Mouse (Mus musculus) limb, embryonic 10.5 days (tissue): ENCODE results near the gene Fam136a. TPM values are rescaled to one million over a fixed set of nuclear protein-coding genes. Genes with fewer than 3 reads are reported as not detected.
"Not testable (repeated sequence)": the region's sequence is repeated elsewhere in the genome, so short reads cannot be mapped to it uniquely, and the experiment has no call there.

Experiments
- DNase-seq: peaks from one replicate; pipeline ENCODE4 v3.0.0-alpha.2; 2017; ENCODE audit warnings: low spot score
- H3K27ac ChIP-seq: fragments of 300-500 bp; sonication (generic); 2 replicates; pipeline ENCODE4 v1.5.1; 2016; ENCODE audit warnings: mild to moderate bottlenecking
- H3K27me3 ChIP-seq: fragments of 300-500 bp; sonication (generic); 2 replicates; pipeline ENCODE4 v1.6.1; 2016; ENCODE audit warnings: low read depth, mild to moderate bottlenecking; ENCODE audit not compliant: poor library complexity, severe bottlenecking
- H3K36me3 ChIP-seq: fragments of 300-500 bp; sonication (generic); 2 replicates; pipeline ENCODE4 v1.6.1; 2016; ENCODE audit warnings: mild to moderate bottlenecking, moderate library complexity
- H3K4me1 ChIP-seq: fragments of 300-500 bp; sonication (generic); 2 replicates; pipeline ENCODE4 v1.6.1; 2016
- H3K4me3 ChIP-seq: fragments of 300-500 bp; sonication (generic); 2 replicates; pipeline ENCODE4 v1.5.1; 2016; ENCODE audit warnings: mild to moderate bottlenecking, moderate library complexity
- H3K9me3 ChIP-seq: fragments of 300-500 bp; sonication (generic); replicated peaks from 2 replicates; pipeline ENCODE4 v1.6.1; 2016; ENCODE audit warnings: mild to moderate bottlenecking
- WGBS: fragments of 180-500 bp; shearing (Covaris S2); methylation state at CpG from one replicate; pipeline ENCODE4 v1.1.7; 2016; 5-methylcytosine and 5-hydroxymethylcytosine counted together
- polyA plus RNA-seq: library from polyadenylated mRNA; unstranded; fragments of >200 nt; fragmentation: Nextera tagmentation; extraction: Ambion mirVana; gene quantifications from 2 replicates; pipeline ENCODE4 v1.2.1, GENCODE M21; 2016

Gene Fam136a
- polyA plus RNA-seq = 189 and 214 TPM in 2 replicates

DNA sequence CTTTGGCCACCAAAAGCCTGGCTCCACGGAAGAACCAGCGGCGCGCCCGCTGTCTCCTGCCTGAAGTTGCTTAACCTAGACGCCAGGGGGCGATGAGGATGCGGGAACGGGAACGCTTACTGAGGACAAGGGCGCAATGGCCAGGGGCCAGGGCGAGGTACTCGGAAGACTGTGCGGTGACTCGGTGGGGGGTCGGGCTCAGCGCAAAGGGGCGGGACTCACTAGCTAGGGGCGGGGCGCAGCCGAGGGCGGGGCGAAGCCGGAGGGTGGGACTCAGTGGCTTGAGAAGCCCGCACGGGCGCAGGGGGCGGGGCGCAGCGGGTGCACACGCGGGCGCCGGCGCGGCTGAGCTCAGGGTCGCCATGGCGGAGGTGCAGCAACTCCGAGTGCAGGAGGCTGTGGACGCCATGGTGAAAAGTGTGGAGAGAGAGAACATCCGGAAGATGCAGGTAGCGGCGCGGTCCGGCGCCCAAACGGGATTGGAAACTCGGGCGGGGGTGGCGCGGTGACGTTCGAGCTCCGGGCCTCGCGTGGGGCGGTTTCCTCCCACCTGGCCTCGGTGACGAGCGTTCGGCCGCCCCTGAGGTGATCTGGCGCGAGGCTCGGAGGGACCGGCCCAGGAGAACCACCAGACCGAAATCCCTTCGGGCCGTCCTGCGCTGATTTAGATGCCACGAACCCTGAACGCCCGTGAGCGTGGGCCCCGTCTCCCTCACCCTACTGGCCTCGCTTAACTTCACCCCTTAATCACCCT is at the start of gene Fam136a:
Fam136a (plus strand) TSS at position 276 of the 754 bp plus-strand sequence.
- Histone ChIP-seq H3K27me3 (no peaks in the 10 kb centered on the region), H3K4me1 (peaks cover 12% of the 10 kb centered on the region), H3K27ac (peak within 1 kb of the TSS; percentile 93), H3K36me3 (peaks cover 25% of the 10 kb centered on the region), H3K9me3 (no peaks in the 10 kb centered on the region), H3K4me3 (peak within 1 kb of the TSS; percentile 75)
- under 1% methylated on average over 75 of the region's 76 CpGs for WGBS
- peak; percentile 99 for DNase-seq

DNA sequence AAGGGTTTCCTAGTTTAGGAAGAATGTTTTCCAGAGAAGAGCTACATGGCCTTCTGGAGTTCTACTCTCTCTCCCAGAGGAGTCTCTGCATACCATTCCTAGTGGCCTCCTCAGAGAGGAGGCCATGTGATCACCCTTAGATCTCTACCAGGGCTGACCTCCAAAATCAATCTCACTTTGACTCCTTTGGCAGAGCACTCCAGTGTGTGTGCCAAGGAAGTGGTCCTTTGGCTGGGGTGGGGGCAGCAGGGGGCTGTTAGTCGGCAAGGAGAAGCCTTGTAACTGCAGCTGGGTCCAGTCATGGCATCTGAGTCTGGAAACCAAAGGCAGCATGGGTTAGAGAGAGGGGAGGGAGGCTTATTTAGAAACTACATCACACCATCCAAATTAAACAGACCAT is 48.4 kb upstream of the Fam136a start:
- no peak for DNase-seq
- peaks cover 15% of the 10 kb centered on the region for H3K4me1 ChIP-seq
- no peaks in the 10 kb centered on the region for H3K9me3 ChIP-seq
- H3K27ac ChIP-seq = no peak overlapping the region
- no peak overlapping the region for H3K4me3 ChIP-seq
- WGBS = 67% methylated on average over 1 of the region's 1 CpGs
- H3K36me3 ChIP-seq = no peaks in the 10 kb centered on the region
- no peaks in the 10 kb centered on the region for H3K27me3 ChIP-seq

DNA sequence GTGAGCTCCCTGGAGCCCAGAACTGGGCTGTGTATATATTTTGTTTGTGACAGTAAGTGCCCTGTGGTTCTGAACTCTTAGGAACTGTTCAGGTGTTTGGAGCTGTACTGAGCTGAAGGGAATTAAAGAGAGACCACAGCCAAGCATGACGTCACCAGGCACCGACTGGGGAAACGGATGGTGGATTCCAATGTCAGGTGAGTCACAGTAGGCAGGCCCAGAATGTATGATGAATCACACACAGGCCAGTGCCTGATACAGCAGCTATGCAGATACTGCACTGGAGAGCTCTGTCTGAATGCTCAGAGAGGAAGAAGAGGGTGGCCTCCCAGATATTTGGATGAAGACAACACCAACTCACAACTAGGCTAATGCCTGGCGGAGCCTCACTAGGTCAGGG is 46.6 kb upstream of the Fam136a start:
- no peaks in the 10 kb centered on the region for H3K36me3 ChIP-seq
- no peak overlapping the region for H3K4me3 ChIP-seq
- H3K27ac ChIP-seq = no peak overlapping the region
- no peaks in the 10 kb centered on the region for H3K9me3 ChIP-seq
- WGBS = 86% methylated on average over 4 of the region's 4 CpGs
- DNase-seq = no peak
- H3K4me1 ChIP-seq = peaks cover 3% of the 10 kb centered on the region
- H3K27me3 ChIP-seq = no peaks in the 10 kb centered on the region

DNA sequence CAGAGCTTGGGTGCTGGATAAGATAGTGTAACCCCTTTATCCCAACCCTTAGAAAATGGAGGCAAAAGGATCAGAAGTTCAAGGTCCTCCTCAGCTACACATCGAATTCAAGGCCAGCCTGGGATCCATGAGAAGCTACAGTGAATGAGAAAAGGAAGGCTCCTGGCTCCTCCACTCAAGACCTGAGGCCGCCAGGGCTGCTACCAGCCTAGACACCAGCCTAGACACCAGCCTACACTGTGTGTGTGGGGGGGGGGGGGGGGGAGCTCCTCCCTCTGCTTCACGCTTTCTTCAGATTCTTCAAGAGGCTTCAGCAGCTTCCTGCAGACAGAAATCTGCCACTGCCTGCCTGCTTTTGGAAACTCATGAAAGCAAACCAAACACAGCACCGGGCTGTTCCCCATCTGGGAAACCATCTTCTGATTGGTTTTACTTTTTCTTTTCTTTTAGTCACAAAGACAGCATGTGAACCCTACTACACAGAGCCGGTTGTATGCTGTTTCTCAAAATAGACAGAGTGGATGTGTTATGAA is 43.3 kb upstream of the Fam136a start:
- H3K4me1 ChIP-seq = no peaks in the 10 kb centered on the region
- H3K9me3 ChIP-seq = no peaks in the 10 kb centered on the region
- no peaks in the 10 kb centered on the region for H3K27me3 ChIP-seq
- WGBS = 86% methylated on average over 5 of the region's 5 CpGs
- no peak overlapping the region for H3K4me3 ChIP-seq
- no peak overlapping the region for H3K27ac ChIP-seq
- no peaks in the 10 kb centered on the region for H3K36me3 ChIP-seq
- DNase-seq = no peak

DNA sequence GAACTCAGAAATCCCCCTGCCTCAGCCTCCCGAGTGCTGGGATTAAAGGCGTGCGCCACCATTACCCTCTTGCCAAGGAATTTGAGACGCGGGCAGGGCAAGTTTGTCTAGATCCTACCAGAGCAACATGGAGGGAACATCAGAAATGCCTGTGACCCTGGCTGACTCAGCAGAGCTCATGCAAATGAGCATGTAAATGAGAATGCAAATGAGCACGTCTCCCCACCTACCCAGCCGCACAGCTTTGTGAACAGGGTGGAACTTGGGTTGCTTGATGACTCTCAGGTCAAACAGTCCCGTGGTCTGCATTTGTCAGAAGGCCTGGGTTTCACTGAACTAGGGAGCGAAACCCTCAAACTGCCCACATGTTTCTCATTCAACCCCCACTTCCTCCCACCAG is 42.5 kb upstream of the Fam136a start:
- no peak overlapping the region for H3K4me3 ChIP-seq
- WGBS = 89% methylated on average over 9 of the region's 9 CpGs

DNA sequence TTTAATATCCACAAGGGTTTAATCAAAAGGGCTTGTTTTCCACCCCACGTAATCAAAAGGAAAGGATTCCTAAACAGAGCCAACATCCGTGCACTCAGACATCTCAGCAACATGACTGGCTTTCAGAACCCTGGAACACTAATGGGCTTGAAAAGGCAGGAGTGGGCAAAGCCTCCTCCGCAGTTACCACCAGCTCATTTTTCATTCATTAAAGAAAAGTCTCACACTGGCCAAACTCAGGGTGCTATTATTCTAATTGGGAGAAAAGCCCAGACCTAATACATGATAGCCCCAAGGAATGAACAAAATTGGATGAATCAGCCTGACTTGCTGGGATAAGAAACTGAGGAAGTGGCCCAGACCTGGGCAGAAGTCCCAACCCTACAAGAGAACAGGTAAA is 41.0 kb upstream of the Fam136a start:
- no peaks in the 10 kb centered on the region for H3K36me3 ChIP-seq
- no peaks in the 10 kb centered on the region for H3K27me3 ChIP-seq
- no peak for DNase-seq
- no peaks in the 10 kb centered on the region for H3K9me3 ChIP-seq
- peaks cover 3% of the 10 kb centered on the region for H3K4me1 ChIP-seq
- H3K4me3 ChIP-seq = no peak overlapping the region
- 90% methylated on average over 3 of the region's 3 CpGs for WGBS
- H3K27ac ChIP-seq = no peak overlapping the region

More for the DNA sequence above, 42.5 kb upstream of the Fam136a start:
- no peak for DNase-seq
- no peaks in the 10 kb centered on the region for H3K4me1 ChIP-seq
- no peaks in the 10 kb centered on the region for H3K27me3 ChIP-seq
- no peaks in the 10 kb centered on the region for H3K9me3 ChIP-seq
- no peak overlapping the region for H3K27ac ChIP-seq
- H3K36me3 ChIP-seq = no peaks in the 10 kb centered on the region

DNA sequence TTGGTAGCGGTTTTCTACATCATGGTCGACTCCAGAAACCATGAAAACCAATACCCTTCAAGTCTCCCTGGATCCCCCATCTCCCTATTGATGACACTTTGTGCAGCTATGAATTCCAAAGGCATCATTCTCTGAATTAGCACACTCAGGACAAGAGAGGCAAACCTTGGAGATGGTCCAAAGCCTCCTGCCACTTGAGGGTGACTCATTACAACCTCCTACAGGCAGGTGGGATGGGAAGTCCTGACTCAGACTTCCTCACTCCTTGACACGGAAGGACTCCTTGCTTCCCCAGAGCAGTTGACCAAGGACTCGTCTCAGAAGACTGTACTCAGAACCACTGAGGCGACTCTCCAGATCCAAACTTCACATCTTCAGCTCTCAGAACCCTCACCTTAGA is 39.8 kb upstream of the Fam136a start:
- Histone ChIP-seq H3K9me3 (no peaks in the 10 kb centered on the region), H3K4me3 (no peak overlapping the region), H3K27ac (no peak overlapping the region), H3K36me3 (no peaks in the 10 kb centered on the region), H3K27me3 (no peaks in the 10 kb centered on the region), H3K4me1 (peaks cover 3% of the 10 kb centered on the region)
- DNase-seq = no peak
- WGBS = 87% methylated on average over 5 of the region's 5 CpGs

DNA sequence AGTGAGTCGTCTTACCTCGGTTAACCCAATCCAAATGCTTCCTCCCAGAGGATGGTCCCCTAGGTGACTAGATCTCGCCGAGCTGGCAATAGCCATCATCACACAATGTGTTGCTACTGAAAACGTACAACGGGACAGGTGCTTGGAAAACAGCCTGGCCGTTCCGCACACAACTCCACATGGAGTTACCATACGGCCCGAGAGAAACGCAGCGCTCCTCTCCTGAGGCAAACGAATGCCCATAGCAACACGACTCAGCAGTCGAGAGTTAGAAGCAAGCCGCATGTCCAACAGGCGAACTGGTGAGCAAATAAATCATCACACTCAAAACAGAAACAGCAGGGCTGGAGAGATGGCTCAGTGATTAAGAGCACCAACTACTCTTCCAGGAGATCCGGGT is 38.6 kb upstream of the Fam136a start:
- 92% methylated on average over 18 of the region's 18 CpGs for WGBS
- no peaks in the 10 kb centered on the region for H3K36me3 ChIP-seq
- H3K27ac ChIP-seq = no peak overlapping the region
- peaks cover 3% of the 10 kb centered on the region for H3K4me1 ChIP-seq
- no peaks in the 10 kb centered on the region for H3K9me3 ChIP-seq
- H3K4me3 ChIP-seq = no peak overlapping the region
- no peak for DNase-seq
- H3K27me3 ChIP-seq = no peaks in the 10 kb centered on the region

DNA sequence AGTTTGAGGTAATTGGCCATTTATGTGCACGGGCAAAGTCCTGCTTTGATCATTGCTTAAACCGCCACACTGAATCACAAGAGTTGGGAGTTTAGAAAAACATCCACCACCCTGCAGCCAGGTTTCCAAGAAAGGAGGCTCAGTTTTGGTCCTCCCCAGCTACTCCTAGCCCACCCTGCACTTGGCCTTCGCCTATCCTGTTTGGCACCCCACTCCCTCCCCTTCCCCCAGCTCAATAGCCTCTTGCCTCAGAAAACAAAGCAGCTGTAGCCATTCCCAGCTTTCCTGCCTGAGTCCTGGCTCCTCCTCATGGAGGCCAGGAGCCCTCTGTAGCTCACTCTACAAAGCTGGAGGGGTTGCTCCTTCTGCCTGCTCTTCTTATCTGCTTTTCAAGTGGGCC is 37.1 kb upstream of the Fam136a start:
- no peaks in the 10 kb centered on the region for H3K27me3 ChIP-seq
- H3K27ac ChIP-seq = no peak overlapping the region
- no peaks in the 10 kb centered on the region for H3K9me3 ChIP-seq
- 66% methylated on average over 3 of the region's 3 CpGs for WGBS
- peaks cover 3% of the 10 kb centered on the region for H3K4me1 ChIP-seq
- H3K4me3 ChIP-seq = no peak overlapping the region
- no peak for DNase-seq
- no peaks in the 10 kb centered on the region for H3K36me3 ChIP-seq

DNA sequence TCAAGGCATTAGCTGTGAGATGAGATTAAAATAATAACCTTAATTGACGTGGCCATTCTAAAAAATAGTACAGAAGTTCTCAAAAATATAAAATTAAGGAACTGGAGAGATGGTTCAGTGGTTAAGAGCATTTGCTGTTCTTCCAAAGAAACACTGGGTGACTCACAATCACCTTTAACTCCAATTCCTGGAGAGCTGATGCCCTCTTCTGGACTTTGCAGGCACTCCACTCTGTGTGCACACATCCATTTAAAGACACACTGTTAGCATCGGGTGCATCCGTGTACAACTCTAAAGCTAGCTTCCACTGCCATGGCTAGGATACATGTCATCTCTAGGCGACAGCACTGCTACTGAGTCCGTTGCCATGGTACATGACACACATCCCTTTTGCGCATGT is 35.5 kb upstream of the Fam136a start:
- no peaks in the 10 kb centered on the region for H3K27me3 ChIP-seq
- peaks cover 3% of the 10 kb centered on the region for H3K4me1 ChIP-seq
- H3K36me3 ChIP-seq = no peaks in the 10 kb centered on the region
- H3K27ac ChIP-seq = no peak overlapping the region
- no peaks in the 10 kb centered on the region for H3K9me3 ChIP-seq
- 95% methylated on average over 6 of the region's 6 CpGs for WGBS
- H3K4me3 ChIP-seq = no peak overlapping the region
- no peak for DNase-seq

DNA sequence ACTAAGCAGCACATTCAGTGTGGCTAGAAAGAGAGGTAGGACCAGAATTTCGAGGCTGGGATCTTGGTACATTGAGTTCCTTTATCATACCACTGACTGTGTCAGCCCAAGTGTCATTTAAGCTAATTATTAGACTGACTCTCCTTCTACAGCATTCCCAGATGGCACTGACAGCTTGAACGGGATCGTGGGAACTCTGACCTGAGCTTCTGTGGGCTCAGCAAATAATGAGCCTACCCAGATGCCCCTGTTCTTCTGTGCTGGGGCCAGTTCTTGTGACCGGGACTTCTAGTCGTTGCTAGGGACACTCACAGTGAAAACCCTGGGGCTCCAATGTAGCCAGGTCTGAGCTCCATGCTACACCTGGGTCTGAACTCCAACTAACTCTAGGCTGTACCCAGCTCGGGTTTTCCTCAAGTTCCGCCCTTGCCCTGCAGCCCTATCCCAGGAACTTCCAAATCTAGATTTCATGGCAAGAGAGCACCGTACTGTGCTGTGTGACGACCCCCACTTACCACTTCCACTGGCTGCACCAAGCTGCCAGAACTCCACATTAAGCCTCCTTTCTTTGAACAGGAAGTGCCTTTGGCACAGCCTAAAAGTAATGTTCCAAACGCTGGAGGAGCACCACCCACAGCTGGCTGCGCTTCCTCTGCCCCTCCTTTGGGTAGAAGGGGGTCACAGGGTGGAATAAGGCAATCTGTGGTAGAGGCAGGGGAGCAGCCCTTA is 30.2 kb upstream of the Fam136a start:
- Histone ChIP-seq H3K27me3 (no peaks in the 10 kb centered on the region), H3K4me1 (no peaks in the 10 kb centered on the region), H3K27ac (no peak overlapping the region), H3K4me3 (no peak overlapping the region), H3K9me3 (no peaks in the 10 kb centered on the region), H3K36me3 (no peaks in the 10 kb centered on the region)
- 79% methylated on average over 11 of the region's 11 CpGs for WGBS
- no peak for DNase-seq

DNA sequence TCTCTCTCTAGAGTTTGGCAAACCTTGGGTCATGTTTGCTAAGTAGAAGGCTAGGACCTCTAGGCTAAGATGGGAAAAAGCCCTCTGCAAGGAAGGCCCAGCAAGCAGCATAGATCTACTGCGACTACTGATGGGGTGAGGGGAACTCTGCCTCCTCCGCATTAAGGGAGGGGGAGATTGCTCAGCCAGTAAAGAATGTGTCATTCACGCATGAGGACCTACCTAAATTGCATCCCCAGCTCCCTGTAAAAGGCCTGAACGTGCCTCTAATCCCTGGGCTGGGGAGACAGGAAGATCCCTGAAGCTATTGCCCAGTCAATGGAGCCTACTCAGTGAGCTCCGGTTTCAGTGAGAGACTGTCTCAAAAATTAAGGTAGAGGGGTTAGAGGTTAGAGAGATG is 29.6 kb upstream of the Fam136a start:
- H3K36me3 ChIP-seq = no peaks in the 10 kb centered on the region
- DNase-seq = no peak
- no peaks in the 10 kb centered on the region for H3K4me1 ChIP-seq
- 80% methylated on average over 5 of the region's 5 CpGs for WGBS
- H3K27ac ChIP-seq = no peak overlapping the region
- H3K4me3 ChIP-seq = no peak overlapping the region
- no peaks in the 10 kb centered on the region for H3K9me3 ChIP-seq
- no peaks in the 10 kb centered on the region for H3K27me3 ChIP-seq

DNA sequence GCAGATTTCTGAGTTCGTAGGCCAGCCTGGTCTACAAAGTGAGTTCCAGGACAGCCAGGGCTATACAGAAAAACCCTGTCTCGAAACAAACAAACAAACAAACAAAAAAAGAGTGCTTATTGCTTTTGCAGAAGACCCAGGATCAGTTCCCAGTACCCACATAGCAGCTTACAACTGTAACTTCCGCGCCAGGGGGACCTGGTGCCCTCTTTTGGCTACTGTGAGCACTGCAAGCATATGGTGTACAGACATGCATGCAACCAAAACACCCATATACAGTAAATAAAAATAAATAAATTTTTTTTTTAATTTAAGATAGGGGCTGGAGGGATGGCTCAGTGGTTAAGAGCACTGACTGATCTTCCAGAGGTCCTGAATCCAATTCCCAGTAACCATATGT is 29.1 kb upstream of the Fam136a start:
- H3K4me3 ChIP-seq, H3K9me3 ChIP-seq, H3K27me3 ChIP-seq, H3K4me1 ChIP-seq, H3K27ac ChIP-seq, H3K36me3 ChIP-seq, DNase-seq: not testable (repeated sequence)
- WGBS = 87% methylated on average over 4 of the region's 4 CpGs
